Mouse (Mus musculus) olfactory bulb, adult 2 months (tissue): Measurements from ENCODE around the gene P3h3. TPM values are rescaled to one million over a fixed set of nuclear protein-coding genes. Genes with fewer than 3 reads are reported as not detected.
"Not testable (repeated sequence)": the region's sequence is repeated elsewhere in the genome, so short reads cannot be mapped to it uniquely, and the experiment has no call there.

Experiments used
- H3K27ac ChIP-seq: fragments of 200-500 bp; 2 replicates; pipeline ENCODE4 v1.5.1; 2012; ENCODE audit warnings: low read depth, low read length; ENCODE audit not compliant: insufficient read depth
- H3K4me1 ChIP-seq: fragments of 200-500 bp; 2 replicates; pipeline ENCODE4 v1.6.1; 2012; ENCODE audit warnings: low read length; ENCODE audit not compliant: control insufficient read depth, insufficient read depth
- H3K4me3 ChIP-seq: fragments of 200-500 bp; 2 replicates; pipeline ENCODE4 v1.5.1; 2012; ENCODE audit warnings: mild to moderate bottlenecking, low read depth, low read length, moderate library complexity; ENCODE audit not compliant: insufficient read depth
- CTCF ChIP-seq: fragments of 200-500 bp; IDR thresholded peaks from 2 replicates; pipeline ENCODE4 v1.5.1; 2012; ENCODE audit warnings: low read depth, mild to moderate bottlenecking, low read length, moderate library complexity; ENCODE audit not compliant: insufficient read depth
- POLR2A ChIP-seq: fragments of 200-500 bp; IDR thresholded peaks from 2 replicates; pipeline ENCODE4 v1.6.1; 2012; ENCODE audit warnings: mild to moderate bottlenecking, low read depth, low read length, moderate library complexity; ENCODE audit not compliant: insufficient read depth
- WGBS: fragments of 180-500 bp; shearing (Covaris S2); methylation state at CpG from one replicate; pipeline ENCODE4 v1.1.7; 2018; 5-methylcytosine and 5-hydroxymethylcytosine counted together
- polyA plus RNA-seq: library from polyadenylated mRNA; stranded (reverse); fragments of >200 nt; gene quantifications from 2 replicates; pipeline ENCODE4 v1.2.4, GENCODE M21; 2012; ENCODE audit warnings: low replicate concordance; ENCODE audit not compliant: missing spikeins, insufficient read depth, insufficient read length

The P3h3 gene
- polyA plus RNA-seq, 1 experiment: not detected

GRCm38 (mm10) chr6:124898359-124898758, 40.8 kb upstream of the P3h3 start:
- H3K4me1 ChIP-seq: peaks cover under 1% of the 10 kb centered on the region; the same call in 1 of the 2 replicates
- H3K27ac ChIP-seq: no peak overlapping the region
- 78% methylated on average over 3 of the region's 3 CpGs for WGBS
- H3K4me3 ChIP-seq: no peak overlapping the region
- TF ChIP-seq POLR2A (no peak), CTCF (no peak)

DNA sequence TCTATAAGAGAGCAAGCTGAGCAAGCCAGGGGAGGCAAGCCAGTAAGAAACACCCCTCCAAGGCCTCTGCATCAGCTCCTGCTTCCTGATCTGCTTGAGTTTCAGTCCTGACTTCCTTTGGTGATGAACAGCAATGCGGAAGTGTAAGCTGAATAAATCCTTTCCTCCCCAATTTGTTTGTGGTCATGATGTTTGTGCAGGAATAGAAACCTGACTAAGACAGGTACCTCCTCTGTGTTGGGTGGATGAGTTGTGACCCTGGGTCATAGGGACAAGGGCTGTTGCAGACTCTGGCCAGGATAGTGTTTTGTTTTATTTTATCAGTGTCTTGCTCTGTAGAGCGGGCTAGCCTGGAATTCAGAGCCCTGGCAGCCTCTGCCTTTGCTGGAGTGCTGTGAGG, 36.6 kb upstream of the P3h3 start:
- H3K4me3 ChIP-seq, H3K4me1 ChIP-seq, H3K27ac ChIP-seq: not testable (repeated sequence)
- WGBS: 86% methylated on average over 2 of the region's 2 CpGs

- Histone ChIP-seq H3K4me1 (no peaks in the 10 kb centered on the region), H3K4me3 (no peak overlapping the region), H3K27ac (no peak overlapping the region)
- WGBS: 74% methylated on average over 6 of the region's 6 CpGs
- TF ChIP-seq CTCF (no peak), POLR2A (no peak)
Measured at GRCm38 (mm10) chr6:124890997-124891396, 33.4 kb upstream of the P3h3 start.

GRCm38 (mm10) chr6:124888555-124889125, 31.1 kb upstream of the P3h3 start:
- TF ChIP-seq POLR2A: no peak
- TF ChIP-seq CTCF: no peak
- Histone ChIP-seq H3K4me1 (0 out of 2 replicates have a peak, but pooled peaks cover 5% of the 10 kb centered on the region), H3K27ac (no peak overlapping the region; the same call in 1 of the 2 replicates), H3K4me3 (no peak overlapping the region)
- 93% methylated on average over 6 of the region's 6 CpGs for WGBS

GRCm38 (mm10) chr6:124887986-124888385, 30.4 kb upstream of the P3h3 start, which contains the start of gene Cd4:
Gene Cd4, minus strand, starts transcription at chr6:124888221.
- Histone ChIP-seq H3K4me1 (0 out of 2 replicates have a peak, but pooled peaks cover 5% of the 10 kb centered on the region), H3K27ac (no peak within 1 kb of the TSS; the same call in 1 of the 2 replicates), H3K4me3 (no peak within 1 kb of the TSS; the same call in 1 of the 2 replicates)
- TF ChIP-seq POLR2A (no peak), CTCF (no peak)
- 91% methylated on average over 9 of the region's 9 CpGs for WGBS

DNA sequence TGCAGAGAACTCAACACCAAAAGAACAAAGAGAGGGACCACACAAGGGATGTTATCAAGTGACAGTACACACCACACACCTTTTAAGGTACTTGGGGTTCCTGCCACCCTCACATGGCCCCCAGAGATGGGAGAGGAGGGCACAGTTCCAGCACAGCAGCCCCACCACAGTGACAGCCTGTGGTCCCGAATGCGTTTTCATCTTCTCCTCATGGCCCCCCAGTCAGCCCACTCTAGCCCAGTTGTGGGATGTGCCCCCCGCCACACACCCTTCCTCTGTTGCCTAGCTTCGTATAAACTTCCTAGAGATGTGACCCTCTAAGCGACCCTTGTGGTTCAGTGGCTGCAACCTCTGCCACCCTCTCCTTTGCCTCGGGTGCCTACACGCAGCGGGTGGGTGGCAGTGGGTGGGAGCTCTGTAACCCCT, 28.4 kb upstream of the P3h3 start:
- Histone ChIP-seq H3K27ac (no peak overlapping the region), H3K4me3 (no peak overlapping the region), H3K4me1 (0 out of 2 replicates have a peak, but pooled peaks cover 5% of the 10 kb centered on the region)
- TF ChIP-seq CTCF: no peak
- no peak for TF ChIP-seq POLR2A
- WGBS: 95% methylated on average over 8 of the region's 8 CpGs

DNA sequence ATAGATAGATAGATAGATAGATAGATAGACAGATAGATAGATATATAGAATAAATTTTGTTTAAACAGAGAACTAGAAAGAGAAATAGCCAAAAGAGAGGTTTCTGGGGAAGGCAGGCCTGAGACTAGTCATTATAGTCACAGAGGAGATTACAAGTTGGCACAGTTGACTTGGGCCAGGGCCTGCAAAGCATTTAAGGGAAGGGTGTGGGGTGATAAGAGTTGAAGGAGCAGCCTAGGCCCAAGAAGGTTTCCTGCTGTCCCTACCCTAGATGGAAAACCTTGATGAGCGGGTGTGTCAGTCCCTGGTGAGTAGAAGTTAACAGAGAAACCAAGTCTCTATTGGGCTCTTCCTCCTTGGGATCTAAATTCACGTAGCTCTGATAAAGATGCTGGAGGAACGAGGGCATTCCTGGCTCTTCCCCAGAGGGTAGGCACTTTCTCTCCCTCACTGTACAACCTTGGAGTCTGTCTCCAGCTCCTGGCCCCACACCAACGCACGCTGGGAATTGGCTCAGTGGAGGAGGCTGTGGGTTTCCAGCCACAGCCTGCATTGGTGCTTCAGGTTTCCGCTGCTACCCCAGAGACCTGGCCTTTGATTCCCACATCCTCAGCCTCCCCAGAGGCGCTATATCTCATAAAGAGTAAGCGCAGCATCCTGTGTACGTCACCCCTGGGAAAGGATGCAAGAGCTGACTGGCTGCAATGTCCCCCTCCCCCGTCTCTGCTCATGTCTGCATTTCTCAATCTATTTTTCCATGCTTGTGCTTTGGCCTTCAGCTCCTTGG, 27.4 kb upstream of the P3h3 start:
- H3K4me1 ChIP-seq: 0 out of 2 replicates have a peak, but pooled peaks cover 5% of the 10 kb centered on the region
- no peak overlapping the region for H3K4me3 ChIP-seq
- TF ChIP-seq POLR2A (no peak), CTCF (no peak)
- WGBS: 70% methylated on average over 10 of the region's 10 CpGs
- no peak overlapping the region for H3K27ac ChIP-seq

DNA sequence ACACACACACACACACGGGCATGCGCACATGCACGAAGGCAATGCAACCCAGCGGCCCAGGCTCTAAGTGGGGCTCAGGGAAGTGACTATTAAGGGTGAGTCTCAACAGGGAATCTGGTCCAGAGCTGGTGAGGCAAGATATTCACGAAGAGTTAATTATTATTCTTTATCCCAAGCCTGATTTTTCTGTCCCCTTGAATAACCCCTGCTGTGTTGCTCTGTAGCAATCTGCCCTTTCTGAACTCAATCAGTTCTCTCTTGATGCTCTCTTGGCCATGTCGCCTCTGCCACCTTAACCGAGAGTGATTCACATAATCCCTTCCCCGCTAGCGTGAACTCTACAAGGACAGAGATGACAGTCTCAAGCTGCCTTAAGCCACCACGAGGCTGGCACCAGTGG, 25.8 kb upstream of the P3h3 start:
- TF ChIP-seq CTCF (no peak), POLR2A (no peak)
- Histone ChIP-seq H3K4me3 (no peak overlapping the region), H3K4me1 (0 out of 2 replicates have a peak, but pooled peaks cover 5% of the 10 kb centered on the region), H3K27ac (no peak overlapping the region)
- whole genome bisulfite sequencing: 75% methylated on average over 10 of the region's 10 CpGs

DNA sequence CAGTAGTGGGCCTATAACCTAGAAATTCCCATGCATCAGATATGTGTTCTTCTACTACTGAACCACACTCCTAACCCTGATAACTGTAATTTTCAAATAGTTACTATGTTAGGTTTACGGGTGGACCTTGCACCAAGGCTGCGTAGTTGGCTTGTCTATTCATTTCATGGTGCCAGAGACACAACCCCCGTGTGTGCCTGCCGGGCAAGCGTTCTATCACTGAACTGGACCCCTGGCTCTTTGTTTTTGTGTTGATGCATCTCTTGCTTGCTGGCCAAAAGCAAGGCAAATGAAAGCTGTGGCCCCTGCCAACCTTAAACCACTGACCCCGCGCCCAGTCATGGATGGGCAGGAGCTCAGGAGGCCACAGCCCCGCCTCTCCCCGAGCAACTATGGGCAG, 24.3 kb upstream of the P3h3 start:
- Histone ChIP-seq H3K4me3 (no peak overlapping the region), H3K4me1 (0 out of 2 replicates have a peak, but pooled peaks cover 5% of the 10 kb centered on the region), H3K27ac (no peak overlapping the region)
- 87% methylated on average over 9 of the region's 9 CpGs for WGBS
- TF ChIP-seq POLR2A (no peak), CTCF (no peak)

- 76% methylated on average over 6 of the region's 6 CpGs for WGBS
- no peaks in the 10 kb centered on the region for H3K4me1 ChIP-seq
- H3K4me3 ChIP-seq: no peak overlapping the region
- H3K27ac ChIP-seq: no peak overlapping the region
- no peak for TF ChIP-seq CTCF
- no peak for TF ChIP-seq POLR2A
Measured at GRCm38 (mm10) chr6:124879390-124879789, 21.8 kb upstream of the P3h3 start.
